Mouse (Mus musculus) forebrain, embryonic 13.5 days (tissue): Measurements from ENCODE around the gene Gmnn. TPM values are rescaled to one million over a fixed set of nuclear protein-coding genes. Genes with fewer than 3 reads are reported as not detected.

Source experiments
- ATAC-seq: fragments of 200-750 bp; cut with Nextera tagmentation; 2 replicates; pipeline ENCODE4 v1.8.0; 2017
- H3K27ac ChIP-seq: fragments of 300-500 bp; sonication (generic); 2 replicates; pipeline ENCODE4 v1.5.1; 2015; ENCODE audit warnings: inconsistent platforms, mild to moderate bottlenecking, moderate library complexity
- H3K27me3 ChIP-seq: fragments of 300-500 bp; sonication (generic); 2 replicates; pipeline ENCODE4 v1.6.1; 2015; ENCODE audit warnings: mild to moderate bottlenecking, inconsistent platforms
- H3K36me3 ChIP-seq: fragments of 300-500 bp; sonication (generic); 2 replicates; pipeline ENCODE4 v1.6.1; 2015; ENCODE audit warnings: mild to moderate bottlenecking, inconsistent platforms; ENCODE audit not compliant: poor library complexity, severe bottlenecking
- H3K4me1 ChIP-seq: fragments of 300-500 bp; sonication (generic); 2 replicates; pipeline ENCODE4 v1.6.1; 2015; ENCODE audit warnings: inconsistent platforms
- H3K4me2 ChIP-seq: fragments of 300-500 bp; sonication (generic); 2 replicates; pipeline ENCODE4 v1.6.1; 2015; ENCODE audit warnings: inconsistent platforms, mild to moderate bottlenecking, moderate library complexity
- H3K4me3 ChIP-seq: fragments of 300-500 bp; sonication (generic); 2 replicates; pipeline ENCODE4 v1.5.1; 2015; ENCODE audit warnings: mild to moderate bottlenecking, inconsistent platforms
- H3K9ac ChIP-seq: fragments of 300-500 bp; sonication (generic); 2 replicates; pipeline ENCODE4 v1.6.1; 2015; ENCODE audit warnings: mild to moderate bottlenecking, inconsistent platforms
- H3K9me3 ChIP-seq: fragments of 300-500 bp; sonication (generic); replicated peaks from 2 replicates; pipeline ENCODE4 v1.6.1; 2016; ENCODE audit warnings: inconsistent platforms
- WGBS: fragments of 180-500 bp; shearing (Covaris S2); methylation state at CpG from one replicate; pipeline ENCODE4 v1.1.7; 2015; 5-methylcytosine and 5-hydroxymethylcytosine counted together
- polyA plus RNA-seq: library from polyadenylated mRNA; unstranded; fragments of >200 nt; fragmentation: Nextera tagmentation; extraction: Ambion mirVana; gene quantifications from 2 replicates; pipeline ENCODE4 v1.2.1, GENCODE M21; 2015

Gene Gmnn
- 108 and 109 TPM in 2 replicates for polyA plus RNA-seq

GRCm38 (mm10) chr13:24761403-24762227 lies at the start of gene Gmnn:
Gene Gmnn, minus strand, starts transcription at chr13:24761923.
- peak within 1 kb of the TSS; percentile 89 for H3K27ac ChIP-seq
- peak within 1 kb of the TSS; percentile 71 for H3K4me2 ChIP-seq
- H3K27me3 ChIP-seq = no peaks in the 10 kb centered on the region
- ATAC-seq = peak; percentile 99
- H3K36me3 ChIP-seq = peaks cover 11% of the 10 kb centered on the region; the same call in 1 of the 2 replicates
- H3K9ac ChIP-seq = peak within 1 kb of the TSS; percentile 82
- peak within 1 kb of the TSS; percentile 95 for H3K4me3 ChIP-seq
- under 1% methylated on average over 73 of the region's 79 CpGs for WGBS
- H3K4me1 ChIP-seq = peaks cover 15% of the 10 kb centered on the region; the same call in 1 of the 2 replicates
- H3K9me3 ChIP-seq = no peaks in the 10 kb centered on the region

- peaks cover 50% of the 10 kb centered on the region for H3K36me3 ChIP-seq
- no peak overlapping the region for H3K4me2 ChIP-seq
- no peak for ATAC-seq
- no peaks in the 10 kb centered on the region for H3K9me3 ChIP-seq
- no peak overlapping the region for H3K27ac ChIP-seq
- no peak overlapping the region for H3K9ac ChIP-seq
- H3K4me3 ChIP-seq = no peak overlapping the region
- no peaks in the 10 kb centered on the region for H3K27me3 ChIP-seq
- H3K4me1 ChIP-seq = peaks cover 27% of the 10 kb centered on the region
Measured at GRCm38 (mm10) chr13:24806079-24806478, 44.4 kb upstream of the Gmnn start.

DNA sequence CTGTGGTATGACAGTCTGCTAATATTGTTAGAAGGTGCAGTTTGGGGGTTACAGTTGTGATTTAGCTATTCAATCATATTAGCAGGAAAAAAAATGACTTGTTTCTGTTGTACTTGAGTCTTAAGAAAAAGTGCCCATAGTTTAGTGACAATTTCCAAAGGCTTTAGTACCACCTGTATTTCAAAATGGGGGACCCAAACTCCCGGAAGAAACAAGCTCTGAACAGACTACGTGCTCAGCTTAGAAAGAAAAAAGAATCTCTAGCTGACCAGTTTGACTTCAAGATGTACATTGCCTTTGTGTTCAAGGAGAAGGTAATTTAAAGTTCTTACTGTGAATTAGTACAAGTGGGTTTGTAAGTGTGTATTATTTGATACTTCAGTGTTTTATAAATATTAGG lies 41.5 kb upstream of the Gmnn start:
- H3K36me3 ChIP-seq = peaks cover 24% of the 10 kb centered on the region
- no peaks in the 10 kb centered on the region for H3K27me3 ChIP-seq
- H3K4me2 ChIP-seq = peak overlapping the region; percentile 83
- WGBS = 16% methylated on average over 2 of the region's 2 CpGs
- no peaks in the 10 kb centered on the region for H3K9me3 ChIP-seq
- H3K9ac ChIP-seq = peak overlapping the region; percentile 93
- peak overlapping the region; percentile 76 for H3K4me3 ChIP-seq
- H3K27ac ChIP-seq = no peak overlapping the region
- ATAC-seq = no peak
- H3K4me1 ChIP-seq = peaks cover 33% of the 10 kb centered on the region

GRCm38 (mm10) chr13:24802131-24802691 lies 40.5 kb upstream of the Gmnn start:
- peaks cover 16% of the 10 kb centered on the region for H3K36me3 ChIP-seq
- H3K27me3 ChIP-seq = no peaks in the 10 kb centered on the region

DNA sequence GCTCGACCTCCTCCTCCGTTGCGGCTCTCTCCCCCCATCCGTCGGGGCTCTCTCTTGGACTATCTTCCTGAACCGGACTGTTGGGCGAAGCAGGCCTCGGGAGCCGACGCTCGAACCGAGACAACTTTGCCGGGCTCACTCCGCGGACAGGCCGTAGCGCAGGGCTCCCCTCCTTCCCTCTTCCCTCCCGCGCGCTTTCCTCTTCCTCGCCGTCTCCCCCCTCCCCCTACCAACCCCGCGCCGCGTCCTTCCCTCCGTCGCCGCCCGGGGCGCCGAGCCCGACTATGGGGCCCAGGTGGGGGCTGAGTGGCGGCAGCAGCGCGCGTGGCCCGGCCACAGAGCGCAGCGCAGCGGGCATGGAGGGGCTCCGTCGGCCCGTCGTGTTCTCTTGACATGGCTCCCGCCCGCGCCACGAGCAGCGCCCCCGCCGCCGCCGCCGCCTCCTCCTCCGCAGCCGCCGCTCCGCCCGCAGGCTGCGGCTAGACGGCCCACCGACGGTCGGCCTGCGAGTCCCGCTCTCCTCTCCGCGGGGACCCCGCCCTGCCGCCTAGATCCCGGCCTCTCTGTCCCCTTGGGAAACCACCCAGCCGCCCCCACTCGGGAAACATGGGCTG lies 39.7 kb upstream of the Gmnn start, which contains the start of gene BC005537:
TSS of gene BC005537 (plus strand) at position 350 of the 614 bp plus-strand sequence.
- Histone ChIP-seq H3K4me2 (peak within 1 kb of the TSS; percentile 83), H3K9me3 (no peaks in the 10 kb centered on the region), H3K27ac (peak within 1 kb of the TSS; percentile 99), H3K36me3 (peaks cover 11% of the 10 kb centered on the region), H3K9ac (peak within 1 kb of the TSS; percentile 93), H3K27me3 (no peaks in the 10 kb centered on the region), H3K4me3 (peak within 1 kb of the TSS; percentile 76), H3K4me1 (peaks cover 33% of the 10 kb centered on the region)
- 0% methylated on average over 43 of the region's 74 CpGs for WGBS
- peak; percentile 57 for ATAC-seq

More at GRCm38 (mm10) chr13:24802131-24802691, 40.5 kb upstream of the Gmnn start:
- peak overlapping the region; percentile 99 for H3K27ac ChIP-seq
- H3K4me1 ChIP-seq = peaks cover 33% of the 10 kb centered on the region
- WGBS = under 1% methylated on average over 26 of the region's 26 CpGs
- peak overlapping the region; percentile 76 for H3K4me3 ChIP-seq
- no peak for ATAC-seq
- peak overlapping the region; percentile 93 for H3K9ac ChIP-seq
- no peaks in the 10 kb centered on the region for H3K9me3 ChIP-seq
- peak overlapping the region; percentile 83 for H3K4me2 ChIP-seq

- ATAC-seq = peak; percentile 97
- H3K4me1 ChIP-seq = peaks cover 33% of the 10 kb centered on the region
- H3K27me3 ChIP-seq = no peaks in the 10 kb centered on the region
- H3K36me3 ChIP-seq = peaks cover 6% of the 10 kb centered on the region; the same call in 1 of the 2 replicates
- peak overlapping the region; percentile 76 for H3K4me3 ChIP-seq
- H3K9ac ChIP-seq = peak overlapping the region; percentile 93
- WGBS = under 1% methylated on average over 42 of the region's 42 CpGs
- peak overlapping the region; percentile 83 for H3K4me2 ChIP-seq
- no peaks in the 10 kb centered on the region for H3K9me3 ChIP-seq
- H3K27ac ChIP-seq = peak overlapping the region; percentile 99
Measured at GRCm38 (mm10) chr13:24800674-24801307, 39.1 kb upstream of the Gmnn start.

- Histone ChIP-seq H3K36me3 (no peaks in the 10 kb centered on the region), H3K9ac (peak overlapping the region; percentile 70), H3K4me2 (peak overlapping the region; percentile 83), H3K27ac (peak overlapping the region; percentile 99), H3K4me3 (peak overlapping the region; percentile 76), H3K9me3 (no peaks in the 10 kb centered on the region), H3K4me1 (peaks cover 28% of the 10 kb centered on the region), H3K27me3 (no peaks in the 10 kb centered on the region)
- WGBS = under 1% methylated on average over 31 of the region's 31 CpGs
- peak; percentile 16 for ATAC-seq
Measured at GRCm38 (mm10) chr13:24799925-24800673, 38.4 kb upstream of the Gmnn start.

- Histone ChIP-seq H3K9ac (no peak overlapping the region), H3K4me1 (peaks cover 23% of the 10 kb centered on the region), H3K36me3 (no peaks in the 10 kb centered on the region), H3K27ac (no peak overlapping the region), H3K27me3 (no peaks in the 10 kb centered on the region), H3K9me3 (no peaks in the 10 kb centered on the region), H3K4me2 (peak overlapping the region; percentile 83), H3K4me3 (peak overlapping the region; percentile 76)
- ATAC-seq = no peak
- WGBS = 72% methylated on average over 5 of the region's 5 CpGs
Measured at GRCm38 (mm10) chr13:24799378-24799777, 37.7 kb upstream of the Gmnn start.

- no peak for ATAC-seq
- Histone ChIP-seq H3K4me2 (no peak overlapping the region), H3K27me3 (no peaks in the 10 kb centered on the region), H3K4me1 (peaks cover 17% of the 10 kb centered on the region), H3K36me3 (no peaks in the 10 kb centered on the region), H3K27ac (no peak overlapping the region), H3K4me3 (no peak overlapping the region), H3K9ac (no peak overlapping the region), H3K9me3 (no peaks in the 10 kb centered on the region)
- WGBS = 98% methylated on average over 4 of the region's 4 CpGs
Measured at GRCm38 (mm10) chr13:24798686-24799085, 37.0 kb upstream of the Gmnn start.

- no peaks in the 10 kb centered on the region for H3K4me1 ChIP-seq
- no peaks in the 10 kb centered on the region for H3K9me3 ChIP-seq
- H3K4me2 ChIP-seq = no peak overlapping the region
- H3K27ac ChIP-seq = no peak overlapping the region
- H3K36me3 ChIP-seq = no peaks in the 10 kb centered on the region
- H3K4me3 ChIP-seq = no peak overlapping the region
- H3K27me3 ChIP-seq = no peaks in the 10 kb centered on the region
- H3K9ac ChIP-seq = no peak overlapping the region
- no peak for ATAC-seq
- WGBS = 91% methylated on average over 9 of the region's 9 CpGs
Measured at GRCm38 (mm10) chr13:24792411-24793045, 30.8 kb upstream of the Gmnn start.

DNA sequence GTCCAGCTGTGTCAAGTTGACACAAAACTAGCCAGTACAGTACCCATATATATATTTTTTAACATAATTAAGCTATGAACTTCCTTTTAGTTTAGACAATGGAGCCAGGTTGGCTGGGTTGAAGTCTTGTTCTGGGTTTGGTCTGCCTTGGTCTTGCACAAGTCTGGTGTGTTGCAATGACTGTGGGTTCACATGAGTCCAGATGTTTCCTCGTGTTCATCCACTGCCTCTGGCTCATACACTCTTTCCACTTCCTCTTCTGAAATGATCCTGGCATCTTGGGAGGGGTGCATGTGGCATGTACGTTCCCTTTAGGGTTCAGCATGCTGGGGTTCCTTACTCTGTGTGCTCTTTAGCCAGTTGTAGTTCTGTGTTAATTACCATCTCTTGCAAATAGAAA lies 29.6 kb upstream of the Gmnn start:
- Histone ChIP-seq H3K27ac (no peak overlapping the region), H3K9me3 (no peaks in the 10 kb centered on the region), H3K9ac (no peak overlapping the region), H3K27me3 (no peaks in the 10 kb centered on the region), H3K4me2 (no peak overlapping the region), H3K36me3 (no peaks in the 10 kb centered on the region), H3K4me3 (no peak overlapping the region), H3K4me1 (no peaks in the 10 kb centered on the region; the same call in 1 of the 2 replicates)
- 79% methylated on average over 2 of the region's 2 CpGs for WGBS
- ATAC-seq = no peak
